Mouse (Mus musculus): ENCODE results near the gene Inpp4b. TPM values are rescaled to one million over a fixed set of nuclear protein-coding genes. Genes with fewer than 3 reads are reported as not detected.
A peak's percentile ranks its signal among the peaks of the same experiment; 100 is the strongest.

The Inpp4b gene
- polyA plus RNA-seq, 1 experiment from 2014 or later, result 2.1 TPM

DNA sequence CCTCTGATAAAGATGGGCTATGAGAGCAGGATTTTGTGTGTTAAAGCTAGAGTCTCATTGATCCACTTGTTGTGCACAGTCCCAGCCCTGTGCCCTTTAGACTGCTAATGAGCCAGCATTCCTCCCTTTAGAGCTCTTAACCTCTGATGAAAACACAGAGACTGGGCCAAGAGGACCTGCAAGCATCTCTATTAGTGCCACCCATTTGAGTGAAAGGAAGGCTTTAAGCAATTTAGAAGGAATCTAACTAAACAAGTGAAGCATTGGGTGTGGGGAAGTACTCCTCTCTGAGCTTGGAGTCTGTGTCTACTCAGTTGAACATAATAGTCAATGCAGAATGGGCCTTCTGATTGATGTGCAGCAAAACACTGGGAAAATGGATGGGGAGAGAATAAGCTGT lies 762.2 kb downstream of the Inpp4b start:
- H3K27ac ChIP-seq, result no peak overlapping the region
- ATAC-seq, result peak; percentile 86
- no peaks in the 10 kb centered on the region for H3K9me3 ChIP-seq (replicated peaks)
- no peak overlapping the region for H3K4me2 ChIP-seq
- no peaks in the 10 kb centered on the region for H3K27me3 ChIP-seq
- H3K4me3 ChIP-seq, result no peak overlapping the region
- peaks cover 12% of the 10 kb centered on the region for H3K4me1 ChIP-seq
- no peak overlapping the region for H3K9ac ChIP-seq
- H3K36me3 ChIP-seq (ENCODE audit: poor library complexity, severe bottlenecking), result no peaks in the 10 kb centered on the region

DNA sequence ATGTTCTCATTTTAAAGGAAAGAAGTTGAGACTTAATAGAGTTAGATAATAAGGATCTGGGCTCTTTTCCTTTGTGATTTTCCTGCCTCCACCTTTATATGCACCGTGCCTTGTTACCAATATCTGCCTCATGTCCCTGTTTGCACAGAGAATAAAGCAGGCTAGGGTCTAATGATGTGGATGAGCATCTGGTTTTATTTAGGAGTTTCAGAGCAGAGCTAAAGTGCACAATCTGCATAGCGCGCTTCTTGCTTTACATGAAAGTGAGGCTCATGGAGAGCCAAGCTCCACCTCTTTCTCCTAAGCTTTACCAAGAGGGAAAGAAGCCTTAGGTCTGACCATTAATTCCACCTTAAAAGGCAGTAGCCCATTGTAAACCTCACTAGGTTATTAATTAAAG lies 763.8 kb downstream of the Inpp4b start:
- Histone ChIP-seq H3K9ac (no peak overlapping the region), H3K4me2 (no peak overlapping the region), H3K27ac (no peak overlapping the region), H3K4me1 (peaks cover 12% of the 10 kb centered on the region), H3K4me3 (no peak overlapping the region), H3K36me3 (ENCODE audit: poor library complexity, severe bottlenecking) (no peaks in the 10 kb centered on the region), H3K27me3 (no peaks in the 10 kb centered on the region), H3K9me3 (replicated peaks) (no peaks in the 10 kb centered on the region)
- 78% methylated on average over 3 of the region's 3 CpGs for WGBS
- ATAC-seq, result no peak

GRCm38 (mm10) chr8:82150272-82150671 lies 807.9 kb downstream of the Inpp4b start:
- Histone ChIP-seq H3K9ac (no peak overlapping the region), H3K36me3 (ENCODE audit: poor library complexity, severe bottlenecking) (no peaks in the 10 kb centered on the region)
- ATAC-seq, result peak; percentile 68; the same call in 1 of the 2 replicates

DNA sequence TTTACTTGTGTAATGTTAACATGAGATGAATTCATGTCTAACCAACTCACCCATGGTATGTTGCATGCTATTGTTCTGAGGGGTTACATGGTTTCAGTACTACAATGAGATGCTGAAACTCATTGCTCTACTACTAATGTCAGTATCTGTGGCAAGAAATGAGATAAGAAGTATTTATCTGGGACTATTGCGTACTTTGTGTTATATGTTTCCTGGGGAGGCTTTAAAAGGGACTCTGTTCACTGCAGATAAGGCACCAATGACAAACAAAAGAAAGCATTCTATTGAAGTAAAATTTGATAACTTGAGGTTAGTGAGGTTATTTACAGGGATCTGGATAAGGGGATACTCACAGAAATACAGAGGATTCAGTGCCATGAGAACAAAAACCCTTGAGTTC lies 815.6 kb downstream of the Inpp4b start:
- WGBS, result 87% methylated on average over 1 of the region's 1 CpGs

More at GRCm38 (mm10) chr8:82150272-82150671, 807.9 kb downstream of the Inpp4b start:
- Histone ChIP-seq H3K9me3 (replicated peaks) (peaks cover 10% of the 10 kb centered on the region; the same call in 1 of the 2 replicates), H3K27ac (no peak overlapping the region), H3K4me2 (no peak overlapping the region), H3K4me1 (peaks cover 4% of the 10 kb centered on the region; the same call in 1 of the 2 replicates), H3K4me3 (no peak overlapping the region), H3K27me3 (no peaks in the 10 kb centered on the region)

More for the DNA sequence above, 815.6 kb downstream of the Inpp4b start:
- ATAC-seq, result no peak
- no peaks in the 10 kb centered on the region for H3K4me1 ChIP-seq
- H3K36me3 ChIP-seq (ENCODE audit: poor library complexity, severe bottlenecking), result no peaks in the 10 kb centered on the region
- H3K9me3 ChIP-seq (replicated peaks), result peaks cover 8% of the 10 kb centered on the region; the same call in 1 of the 2 replicates
- H3K27me3 ChIP-seq, result no peaks in the 10 kb centered on the region
- H3K4me2 ChIP-seq, result no peak overlapping the region
- no peak overlapping the region for H3K27ac ChIP-seq
- H3K9ac ChIP-seq, result no peak overlapping the region
- no peak overlapping the region for H3K4me3 ChIP-seq
